Mouse (Mus musculus) brain, embryonic 14.5 days (tissue): ENCODE results near the gene Cyp2t4.

ENCODE experiments used
- CTCF ChIP-seq: fragments of 200-500 bp; IDR thresholded peaks from 2 replicates; pipeline ENCODE4 v1.5.1; 2012; ENCODE audit warnings: inconsistent platforms, mild to moderate bottlenecking, moderate library complexity, borderline replicate concordance; ENCODE audit not compliant: insufficient read depth, insufficient read length; ENCODE audit errors: extremely low read depth
- POLR2A ChIP-seq: fragments of 200-500 bp; IDR thresholded peaks from 2 replicates; pipeline ENCODE4 v1.6.1; 2012; ENCODE audit warnings: mild to moderate bottlenecking, inconsistent platforms, borderline replicate concordance; ENCODE audit not compliant: poor library complexity, insufficient read depth, insufficient read length, severe bottlenecking; ENCODE audit errors: extremely low read depth

- no peak for TF ChIP-seq POLR2A
- no peak for TF ChIP-seq CTCF
Observed at GRCm38 (mm10) chr7:27167475-27168094, 14.1 kb downstream of the Cyp2t4 start.
